Mouse (Mus musculus) forebrain, postnatal 0 days (tissue): ENCODE measurements around the gene Mars. TPM values are rescaled to one million over a fixed set of nuclear protein-coding genes. Genes with fewer than 3 reads are reported as not detected.
A peak's percentile ranks its signal among the peaks of the same experiment; 100 is the strongest.

Source experiments
- ATAC-seq: fragments of 200-750 bp; cut with Nextera tagmentation; 2 replicates; pipeline ENCODE4 v1.8.0; 2017; ENCODE audit warnings: mild to moderate bottlenecking, moderate library complexity
- DNase-seq: peaks from one replicate; pipeline ENCODE4 v3.0.0-alpha.2; 2015
- H3K27ac ChIP-seq: fragments of 300-500 bp; sonication (generic); 2 replicates; pipeline ENCODE4 v1.5.1; 2014; ENCODE audit warnings: low read depth, mild to moderate bottlenecking, antibody characterized with exemption, low read length, moderate library complexity, mixed read lengths
- H3K27me3 ChIP-seq: fragments of 300-500 bp; sonication (generic); 2 replicates; pipeline ENCODE4 v1.6.1; 2014; ENCODE audit warnings: mild to moderate bottlenecking, low read length, mixed read lengths; ENCODE audit not compliant: insufficient read depth
- H3K36me3 ChIP-seq: fragments of 300-500 bp; sonication (generic); 2 replicates; pipeline ENCODE4 v1.6.1; 2014; ENCODE audit warnings: mild to moderate bottlenecking, moderate library complexity; ENCODE audit not compliant: insufficient read depth
- H3K4me1 ChIP-seq: fragments of 300-500 bp; sonication (generic); 2 replicates; pipeline ENCODE4 v1.6.1; 2014; ENCODE audit warnings: antibody characterized with exemption; ENCODE audit not compliant: insufficient read depth
- H3K4me2 ChIP-seq: fragments of 300-500 bp; sonication (generic); 2 replicates; pipeline ENCODE4 v1.6.1; 2014; ENCODE audit warnings: low read depth, mild to moderate bottlenecking, moderate library complexity
- H3K4me3 ChIP-seq: fragments of 300-500 bp; sonication (generic); 2 replicates; pipeline ENCODE4 v1.5.1; 2014; ENCODE audit warnings: low read depth, low read length, mixed read lengths
- H3K9ac ChIP-seq: fragments of 300-500 bp; sonication (generic); 2 replicates; pipeline ENCODE4 v1.6.1; 2014; ENCODE audit warnings: mild to moderate bottlenecking
- H3K9me3 ChIP-seq: fragments of 300-500 bp; sonication (generic); 2 replicates; pipeline ENCODE4 v1.6.1; 2016; ENCODE audit warnings: low read length
- CTCF ChIP-seq: sonication (generic); IDR thresholded peaks from 2 replicates; pipeline ENCODE4 v1.5.1; 2016; ENCODE audit warnings: antibody characterized with exemption, control low read depth, low read depth
- WGBS: fragments of 180-500 bp; shearing (Covaris S2); extraction: QIAGEN DNeasy Blood & Tissue Kit; methylation state at CpG from one replicate; pipeline ENCODE4 v1.1.7; 2014; 5-methylcytosine and 5-hydroxymethylcytosine counted together
- polyA plus RNA-seq: library from polyadenylated mRNA; unstranded; fragments of >200 nt; fragmentation: Nextera tagmentation; extraction: Ambion mirVana; gene quantifications from 2 replicates; pipeline ENCODE4 v1.2.1, GENCODE M21; 2015
- total RNA-seq: library from RNA; depleted of rRNA; stranded (reverse); fragments of >200 nt; gene quantifications from 2 replicates; pipeline ENCODE4 v1.2.3, GENCODE M21; 2014

Gene Mars
- total and polyA plus RNA-seq, 2 experiments from 2014 or later = 94.4 to 98.6 TPM

GRCm38 (mm10) chr10:127266112-127267091 is 45.2 kb downstream of the Mars start, which contains the start of gene Dctn2:
Dctn2 (plus strand) TSS chr10:127266368.
- peak; percentile 96 for DNase-seq
- H3K9ac ChIP-seq = peak within 1 kb of the TSS; percentile 100
- H3K36me3 ChIP-seq = peaks cover 22% of the 10 kb centered on the region
- peak; percentile 97 for ATAC-seq
- peak within 1 kb of the TSS; percentile 94 for H3K27ac ChIP-seq
- peak within 1 kb of the TSS; percentile 78 for H3K4me2 ChIP-seq
- TF ChIP-seq CTCF = peak; percentile 23; the same call in 1 of the 2 replicates
- H3K9me3 ChIP-seq = no peaks in the 10 kb centered on the region
- peak within 1 kb of the TSS; percentile 99 for H3K4me3 ChIP-seq
- WGBS = 2% methylated on average over 70 of the region's 70 CpGs
- H3K27me3 ChIP-seq = no peaks in the 10 kb centered on the region
- H3K4me1 ChIP-seq = peaks cover 15% of the 10 kb centered on the region

- Histone ChIP-seq H3K9ac (peak overlapping the region; percentile 100), H3K27ac (peak overlapping the region; percentile 94), H3K4me2 (peak overlapping the region; percentile 78), H3K36me3 (peaks cover 16% of the 10 kb centered on the region), H3K27me3 (no peaks in the 10 kb centered on the region), H3K9me3 (no peaks in the 10 kb centered on the region), H3K4me1 (peaks cover 21% of the 10 kb centered on the region), H3K4me3 (peak overlapping the region; percentile 99)
- no peak for TF ChIP-seq CTCF
- ATAC-seq = peak; percentile 28; the same call in 1 of the 2 replicates
- no peak for DNase-seq
- WGBS = 32% methylated on average over 4 of the region's 4 CpGs
Measured at GRCm38 (mm10) chr10:127265727-127266111, 45.9 kb downstream of the Mars start.

- Histone ChIP-seq H3K27ac (no peak overlapping the region), H3K27me3 (no peaks in the 10 kb centered on the region), H3K4me2 (no peak overlapping the region), H3K9ac (no peak overlapping the region), H3K9me3 (no peaks in the 10 kb centered on the region), H3K4me1 (peaks cover 27% of the 10 kb centered on the region), H3K36me3 (peaks cover 10% of the 10 kb centered on the region), H3K4me3 (no peak overlapping the region)
- TF ChIP-seq CTCF = no peak
- WGBS = 62% methylated on average over 4 of the region's 4 CpGs
- DNase-seq (no peak), ATAC-seq (no peak)
Measured at GRCm38 (mm10) chr10:127264971-127265370, 46.6 kb downstream of the Mars start.

- Histone ChIP-seq H3K4me1 (peaks cover 31% of the 10 kb centered on the region), H3K36me3 (peaks cover 10% of the 10 kb centered on the region), H3K27ac (no peak overlapping the region), H3K4me2 (no peak overlapping the region), H3K4me3 (no peak overlapping the region), H3K9me3 (no peaks in the 10 kb centered on the region), H3K27me3 (no peaks in the 10 kb centered on the region), H3K9ac (no peak overlapping the region)
- ATAC-seq = no peak
- WGBS = 80% methylated on average over 8 of the region's 8 CpGs
- TF ChIP-seq CTCF = no peak
- DNase-seq = no peak
Measured at GRCm38 (mm10) chr10:127264336-127264735, 47.2 kb downstream of the Mars start.

GRCm38 (mm10) chr10:127263631-127264030 is 48.0 kb downstream of the Mars start:
- no peak for DNase-seq
- Histone ChIP-seq H3K36me3 (peaks cover 7% of the 10 kb centered on the region), H3K4me1 (peaks cover 38% of the 10 kb centered on the region), H3K27me3 (no peaks in the 10 kb centered on the region), H3K27ac (peak overlapping the region; percentile 94), H3K9ac (peak overlapping the region; percentile 89), H3K4me2 (peak overlapping the region; percentile 81), H3K9me3 (no peaks in the 10 kb centered on the region), H3K4me3 (peak overlapping the region; percentile 76)
- TF ChIP-seq CTCF = no peak
- 44% methylated on average over 3 of the region's 3 CpGs for WGBS
- no peak for ATAC-seq

GRCm38 (mm10) chr10:127262548-127263398 is 48.8 kb downstream of the Mars start, which contains the start of gene Kif5a:
Kif5a (minus strand) TSS chr10:127263348.
- Histone ChIP-seq H3K4me1 (peaks cover 40% of the 10 kb centered on the region), H3K27me3 (no peaks in the 10 kb centered on the region), H3K4me3 (peak within 1 kb of the TSS; percentile 76), H3K36me3 (peaks cover 6% of the 10 kb centered on the region), H3K9ac (peak within 1 kb of the TSS; percentile 89), H3K4me2 (peak within 1 kb of the TSS; percentile 81), H3K27ac (peak within 1 kb of the TSS; percentile 94), H3K9me3 (no peaks in the 10 kb centered on the region)
- DNase-seq (peak; percentile 82), ATAC-seq (peak; percentile 52)
- WGBS = 1% methylated on average over 51 of the region's 53 CpGs
- peak; percentile 32 for TF ChIP-seq CTCF
